Mouse (Mus musculus): ENCODE measurements around the gene Oog3.

Oog3 gene

GRCm38 (mm10) chr4:144162563-144162962 lies at the start of gene Oog3:
TSS of gene Oog3 (minus strand) at chr4:144162663.
- DNase-seq (ENCODE audit: low read depth, low spot score) = no peak

GRCm38 (mm10) chr4:144190419-144190818 lies 28.0 kb upstream of the Oog3 start, which contains the start of gene Oog2:
TSS of gene Oog2 (plus strand) at chr4:144190719.
- DNase-seq (ENCODE audit: low read depth, low spot score) = no peak
